Mouse (Mus musculus) v-Abl transformed pro-B cells (cell line): ENCODE measurements around the gene Ifnab.

Experiments used
- in situ Hi-C, 2 experiments: fragments of 400-800 bp; cut with MboI; formaldehyde crosslinking; loops; one replicate each; pipeline ENCODE4 v1.15.1; 2025; ENCODE audit not compliant: unreplicated experiment in 2 of 2

Gene Ifnab

DNA sequence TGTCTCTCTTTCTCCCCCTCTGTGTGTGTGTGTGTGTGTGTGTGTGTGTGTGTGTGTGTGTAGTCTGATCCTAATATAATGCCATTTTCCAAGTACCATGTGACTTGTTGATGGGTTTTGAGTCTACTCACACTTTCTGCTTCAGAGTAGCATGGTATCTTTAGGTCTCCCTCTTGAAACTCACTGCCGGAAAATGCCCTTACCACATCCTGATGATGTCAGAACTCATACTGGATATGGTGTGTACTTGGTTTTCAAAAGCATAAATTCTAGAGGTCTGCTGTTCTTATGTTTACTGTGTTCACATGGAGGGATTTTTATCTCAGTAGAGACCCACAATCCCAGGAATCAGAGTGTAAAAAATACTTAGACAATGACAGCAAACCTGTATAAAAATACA is 1.4 kb upstream of the Ifnab start:
- in situ Hi-C loops: loop anchor here (5.0 to 25.0 kb wide), 2 partner anchors 35 to 120 kb away; partner anchors contain the start of genes Gm13287 (in 2 of the 2), Gm13288 (in 2 of the 2), Ifna11 (in 2 of the 2) and Ifna7 (in 2 of the 2)

GRCm38 (mm10) chr4:88683812-88684211 is 7.3 kb downstream of the Ifnab start, which contains the start of gene Ifna2:
Gene Ifna2 (minus strand): TSS chr4:88683912.
- in situ Hi-C loops: loop anchor here (25.0 kb wide), 1 partner anchor 128 kb away; the partner anchor contains the start of genes Gm13287 (in 2 of the 2), Gm13288 (in 2 of the 2), Ifna11 (in 2 of the 2) and Ifna7 (in 2 of the 2)

DNA sequence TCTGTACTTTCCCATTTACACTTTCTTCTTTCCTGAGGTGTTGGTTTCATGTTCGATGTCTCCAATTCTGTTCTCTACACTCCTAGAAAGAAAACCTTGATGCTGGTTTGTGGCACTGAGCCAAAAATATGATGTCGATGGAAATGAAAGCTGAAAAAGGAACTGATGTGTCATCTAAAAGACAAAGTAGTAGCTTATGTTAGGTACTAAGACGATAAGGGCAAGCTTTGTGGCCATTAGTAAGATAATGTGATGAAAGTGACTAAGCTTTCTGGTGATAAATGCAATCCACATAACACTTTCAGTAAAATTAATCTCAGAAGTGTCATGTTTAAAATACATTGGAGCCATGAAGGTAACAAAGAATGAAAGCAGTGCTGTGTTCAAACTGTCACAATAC is 9.8 kb downstream of the Ifnab start:
- in situ Hi-C loops: loop anchor here (25.0 kb wide), 1 partner anchor 131 kb away; the partner anchor contains the start of genes Gm13287 (in 2 of the 2), Gm13288 (in 2 of the 2), Ifna11 (in 2 of the 2) and Ifna7 (in 2 of the 2)

DNA sequence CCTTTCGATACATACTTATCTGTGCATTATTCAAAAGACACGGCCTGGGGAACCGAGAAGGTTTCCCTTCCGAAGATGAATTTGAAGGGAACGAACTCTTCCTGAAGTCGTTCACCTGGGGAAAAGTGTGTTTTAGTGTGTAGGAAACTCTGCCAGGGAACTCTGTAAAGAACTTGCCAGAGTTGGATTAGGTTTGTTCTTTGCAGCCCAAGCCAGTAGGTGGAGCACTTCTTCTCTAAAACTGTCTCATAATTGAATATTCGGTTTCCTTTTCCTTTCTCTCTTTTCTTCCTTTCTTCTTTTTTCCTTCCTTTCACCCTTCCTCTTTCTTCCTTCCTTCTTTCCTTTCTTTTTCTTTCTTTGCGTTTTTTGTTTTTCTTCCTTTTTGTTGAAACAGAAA is 10.8 kb downstream of the Ifnab start:
- in situ Hi-C loops: loop anchor here (25.0 kb wide), 1 partner anchor 132 kb away; the partner anchor contains the start of genes Gm13287 (in 2 of the 2), Gm13288 (in 2 of the 2), Ifna11 (in 2 of the 2) and Ifna7 (in 2 of the 2)

- in situ Hi-C loops: loop anchor here (25.0 kb wide), 1 partner anchor 135 kb away; the partner anchor contains the start of genes Gm13287 (in 2 of the 2), Gm13288 (in 2 of the 2), Ifna11 (in 2 of the 2) and Ifna7 (in 2 of the 2)
Observed at GRCm38 (mm10) chr4:88676824-88677223, 14.3 kb downstream of the Ifnab start, which contains the start of gene Ifna16. Gene Ifna16 (minus strand): TSS chr4:88676924.

DNA sequence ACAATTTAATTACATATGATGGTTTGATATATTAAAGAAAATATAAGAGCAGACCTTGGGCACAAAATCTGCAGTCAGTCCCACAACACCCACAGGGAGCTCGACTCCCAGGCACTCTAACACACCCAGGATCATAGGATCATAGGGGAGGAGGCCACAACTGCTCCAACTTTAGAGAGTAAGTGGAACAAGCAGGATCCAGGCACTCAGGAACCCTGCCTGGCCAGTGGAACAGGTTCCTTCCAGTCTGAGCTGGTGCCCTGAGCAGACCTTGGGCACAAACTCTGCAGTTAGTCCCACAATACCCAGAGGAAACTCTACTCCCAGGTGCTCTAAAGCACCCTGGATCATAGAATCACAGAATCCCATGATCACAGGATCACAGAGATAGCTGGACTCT is 35.7 kb downstream of the Ifnab start:
- in situ Hi-C loops: no loop called here

DNA sequence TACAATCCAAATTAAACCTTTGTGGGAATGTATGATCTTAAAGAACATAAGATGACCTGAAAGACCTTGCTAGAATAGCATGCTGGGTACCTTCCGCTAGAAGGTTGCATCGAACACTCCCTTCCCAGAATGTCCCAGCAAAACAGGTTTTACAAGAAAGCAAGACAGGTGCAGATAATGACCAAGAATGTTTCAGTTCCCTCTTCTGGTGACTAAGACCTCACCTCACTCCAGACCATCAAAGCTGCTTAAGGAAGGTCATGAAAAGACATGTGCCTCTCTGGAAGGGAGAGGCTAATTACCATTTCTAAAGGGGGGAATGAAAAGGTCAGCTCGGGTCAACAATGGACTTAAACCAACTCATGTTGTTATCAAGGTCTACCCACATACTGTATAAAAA is 37.5 kb downstream of the Ifnab start:
- in situ Hi-C loops: no loop called here

DNA sequence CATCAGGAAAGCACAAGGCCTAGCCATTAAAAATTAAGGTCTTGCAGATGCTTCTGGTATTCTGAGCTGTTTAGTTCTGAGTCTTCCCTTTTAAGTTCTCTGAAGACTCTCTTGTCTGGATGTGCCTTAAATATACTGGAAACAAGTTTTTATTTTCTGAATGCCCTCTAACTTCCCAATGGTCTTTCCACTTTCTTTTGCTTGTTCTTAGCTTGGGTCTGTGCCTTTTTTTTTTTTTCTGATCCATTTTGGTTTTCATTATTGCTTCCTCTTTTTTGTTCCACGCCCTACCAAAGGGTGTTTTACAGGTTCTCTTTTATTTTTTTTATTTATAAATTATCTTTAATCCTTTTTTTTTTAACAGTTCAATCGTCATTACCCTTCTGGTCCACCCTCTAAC is 46.8 kb downstream of the Ifnab start, which contains the start of gene Ifna13:
Gene Ifna13 (minus strand): TSS at position 101 of the 400 bp plus-strand sequence.
- in situ Hi-C loops: loop anchor here (5.0 to 10.0 kb wide), 2 partner anchors 92 to 1280 kb away; no protein-coding TSS in a partner anchor

DNA sequence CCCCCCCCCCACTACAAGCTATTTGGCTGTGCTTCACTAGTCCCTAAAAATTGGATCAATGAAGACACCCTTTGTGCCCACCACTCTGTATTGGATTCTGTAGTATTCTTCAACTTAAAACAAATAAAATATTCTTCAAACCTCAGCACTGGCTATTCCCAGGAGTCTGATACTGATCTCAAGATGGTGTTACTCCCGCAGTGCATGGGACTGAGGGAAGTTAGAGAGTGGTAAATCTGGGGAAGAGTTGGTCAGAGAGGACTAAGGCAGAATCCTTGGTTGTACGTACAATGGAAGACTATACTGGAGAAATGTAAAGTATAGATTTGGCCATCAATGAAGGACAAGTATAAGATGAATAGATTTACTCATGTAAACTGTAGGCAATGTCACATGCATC is 48.6 kb downstream of the Ifnab start:
- in situ Hi-C loops: loop anchor here (5.0 to 10.0 kb wide), 2 partner anchors 90 to 1278 kb away; no protein-coding TSS in a partner anchor

DNA sequence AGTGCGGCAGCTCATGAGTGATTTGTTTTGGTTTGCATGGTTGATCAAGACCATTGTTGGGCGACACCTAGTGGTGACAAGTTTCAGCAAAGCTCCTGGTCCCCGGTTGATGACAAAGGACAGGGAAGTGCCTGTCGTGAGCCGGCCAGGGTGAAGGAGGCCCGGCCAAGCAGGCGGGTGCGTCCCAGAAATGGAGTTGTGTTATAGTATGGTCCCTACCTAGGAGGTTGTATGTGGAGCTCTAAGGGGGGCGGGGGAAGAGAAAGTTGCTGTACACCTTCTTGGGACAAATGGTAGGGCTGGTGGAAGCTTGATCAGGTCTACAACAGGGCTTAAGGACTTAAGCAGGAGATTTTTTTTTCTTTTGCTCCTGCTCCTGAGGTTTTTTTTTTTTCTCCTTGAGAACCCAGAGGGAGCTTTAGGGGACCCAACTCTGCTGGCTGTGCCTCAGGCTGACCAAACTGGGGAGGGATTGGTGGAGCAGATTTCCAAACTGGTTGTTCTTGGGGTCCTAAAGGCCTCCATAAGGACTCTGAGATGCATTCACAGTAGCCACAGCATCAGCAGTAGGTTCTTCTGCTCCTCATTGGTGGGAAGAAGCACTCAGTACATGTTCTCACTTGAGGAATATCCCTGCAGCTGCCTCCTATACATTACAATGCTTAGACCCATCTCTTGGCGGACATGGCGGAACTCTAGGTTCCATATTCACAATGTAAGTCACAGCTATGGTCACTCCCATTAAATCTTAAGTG is 49.9 kb downstream of the Ifnab start:
- in situ Hi-C loops: loop anchor here (5.0 to 10.0 kb wide), 2 partner anchors 89 to 1276 kb away; no protein-coding TSS in a partner anchor

- in situ Hi-C loops: loop anchor here (5.0 to 10.0 kb wide), 2 partner anchors 88 to 1276 kb away; no protein-coding TSS in a partner anchor
Observed at GRCm38 (mm10) chr4:88640704-88641076, 50.5 kb downstream of the Ifnab start.
